Comparison of ENCODE assay signal across 23 mouse cellular contexts in the genomic region with DNA sequence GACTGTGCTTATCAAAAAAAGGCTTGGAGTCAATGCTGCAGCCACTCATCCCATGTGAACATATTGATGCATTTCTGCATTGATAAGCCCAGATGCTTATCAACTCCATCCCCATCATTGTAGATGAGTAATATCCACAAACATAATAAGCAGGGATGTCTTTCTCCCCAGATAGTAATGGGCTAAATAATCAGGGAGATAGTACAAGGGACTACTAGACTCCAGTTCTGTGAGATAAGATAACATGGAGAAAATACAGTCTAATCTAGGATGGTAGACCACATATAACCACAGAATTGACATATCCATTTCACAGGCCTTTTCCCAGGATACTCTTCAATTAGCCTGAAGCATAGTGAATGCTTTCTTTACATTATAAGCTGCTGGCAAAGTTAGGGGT.
DNase-seq lines count a peak whose midpoint lies in the region; ATAC-seq and TF ChIP-seq lines count a peak whose summit lies in the region.
"Had no signal": no experiment of that assay in that cellular context is flagged by ENCODE, and none has a peak within 500 bp of the region (broad histone marks: within the 10 kb centered on the region; RNA-seq: fewer than 3 reads in every experiment).

No protein-coding gene starts in this region.

- no peak for DNase-seq in liver, embryonic 11.5 days (ENCODE audit: low spot score)
- no peak for DNase-seq in liver, embryonic 14.5 days (ENCODE audit: low read depth in 3 of 3, low spot score in 3 of 3)
- no peak for DNase-seq in liver, postnatal 0 days
- DNase-seq in right cerebral cortex, adult 18-20 months = no peak
- DNase-seq: adrenal gland, adult 8-10 months; adrenal gland, postnatal 14 days; B cell, adult 2 months; cerebellum, adult 11-12 months; cerebellum, adult 2 months; cerebellum, adult 9-10 months; cerebellum, postnatal 10 days; cerebellum, postnatal 25 days had no signal

- H3K27ac ChIP-seq in liver, embryonic 11.5 days (ENCODE audit: low read depth, low read length) = no peak overlapping the region
- no peak overlapping the region for H3K27ac ChIP-seq in liver, embryonic 12.5 days
- no peak overlapping the region for H3K27ac ChIP-seq in liver, embryonic 14.5 days
- no peak overlapping the region for H3K27ac ChIP-seq in liver, postnatal 0 days (ENCODE audit: low read depth)
- H3K27ac ChIP-seq: embryonic facial prominence, embryonic 10.5 days; embryonic facial prominence, embryonic 12.5 days; forebrain, embryonic 10.5 days; forebrain, embryonic 12.5 days had no signal

- H3K9ac ChIP-seq in liver, embryonic 11.5 days (ENCODE audit: low read depth, low read length) = no peak overlapping the region
- H3K9ac ChIP-seq in liver, embryonic 12.5 days = no peak overlapping the region
- no peak overlapping the region for H3K9ac ChIP-seq in liver, embryonic 14.5 days (replicated peaks)
- no peak overlapping the region for H3K9ac ChIP-seq in liver, postnatal 0 days (replicated peaks)
- H3K9ac ChIP-seq: embryonic facial prominence, embryonic 12.5 days; forebrain, embryonic 12.5 days had no signal

- H3K27me3 ChIP-seq in liver, embryonic 11.5 days (replicated peaks; ENCODE audit: control insufficient read depth, insufficient read depth, low read length) = no peaks in the 10 kb centered on the region
- H3K27me3 ChIP-seq in liver, embryonic 12.5 days (replicated peaks) = no peaks in the 10 kb centered on the region
- no peaks in the 10 kb centered on the region for H3K27me3 ChIP-seq in liver, embryonic 14.5 days (ENCODE audit: control insufficient read depth, insufficient read depth, low read length)
- no peaks in the 10 kb centered on the region for H3K27me3 ChIP-seq in liver, postnatal 0 days (ENCODE audit: insufficient read depth, low read length)
- no peaks in the 10 kb centered on the region for H3K27me3 ChIP-seq in myocyte (ENCODE audit: control insufficient read depth, insufficient read depth, insufficient read length)
- H3K27me3 ChIP-seq: CH12.LX; embryonic facial prominence, embryonic 12.5 days; forebrain, embryonic 12.5 days had no signal

- no peak for TF ChIP-seq CTCF in liver, embryonic 14.5 days (IDR thresholded peaks at IDR 0.05; ENCODE audit: low read depth)
- no peak for TF ChIP-seq CTCF in liver, postnatal 0 days (IDR thresholded peaks at IDR 0.05; ENCODE audit: low read depth)

- H3K4me1 ChIP-seq in liver, embryonic 11.5 days (replicated peaks; ENCODE audit: control insufficient read depth, insufficient read depth, low read length) = peaks cover 2% of the 10 kb centered on the region
- H3K4me1 ChIP-seq in liver, embryonic 12.5 days = peaks cover 20% of the 10 kb centered on the region
- H3K4me1 ChIP-seq in liver, embryonic 14.5 days (replicated peaks; ENCODE audit: control insufficient read depth in 2 of 2, insufficient read depth in 2 of 2, low read length in 1 of 2) = peaks cover 3 to 11% of the 10 kb centered on the region in 2 experiments; a peak in 3 of 4 replicates
- H3K4me1 ChIP-seq in liver, postnatal 0 days (ENCODE audit: insufficient read depth) = 0 out of 2 replicates have a peak, but pooled peaks cover 3% of the 10 kb centered on the region
- H3K4me1 ChIP-seq: embryonic facial prominence, embryonic 10.5 days; embryonic facial prominence, embryonic 12.5 days had no signal

- no peak for TF ChIP-seq POLR2A in myocyte (IDR thresholded peaks at IDR 0.05; ENCODE audit: insufficient read length, low read depth)

- no peaks in the 10 kb centered on the region for H3K79me2 ChIP-seq in myocyte (ENCODE audit: control insufficient read depth, insufficient read depth)

- no peak overlapping the region for H3K4me2 ChIP-seq in liver, embryonic 11.5 days
- no peak overlapping the region for H3K4me2 ChIP-seq in liver, embryonic 12.5 days
- no peak overlapping the region for H3K4me2 ChIP-seq in liver, embryonic 14.5 days (ENCODE audit: low read depth)
- H3K4me2 ChIP-seq in liver, postnatal 0 days (ENCODE audit: low read depth, low read length) = no peak overlapping the region
- peak overlapping the region; percentile 75 for H3K4me2 ChIP-seq in myocyte (ENCODE audit: low read depth)
- H3K4me2 ChIP-seq: embryonic facial prominence, embryonic 12.5 days; forebrain, embryonic 12.5 days had no signal

- H3ac ChIP-seq in myocyte (ENCODE audit: control insufficient read depth, insufficient read length) = no peak overlapping the region

- no peaks in the 10 kb centered on the region for H3K36me3 ChIP-seq in liver, embryonic 11.5 days (ENCODE audit: control insufficient read depth, insufficient read depth, low read length)
- H3K36me3 ChIP-seq in liver, embryonic 12.5 days = no peaks in the 10 kb centered on the region
- no peaks in the 10 kb centered on the region for H3K36me3 ChIP-seq in liver, embryonic 14.5 days (replicated peaks; ENCODE audit: control insufficient read depth, insufficient read depth, low read depth)
- H3K36me3 ChIP-seq in liver, postnatal 0 days (replicated peaks; ENCODE audit: insufficient read depth, low read length) = no peaks in the 10 kb centered on the region
- peaks cover 3% of the 10 kb centered on the region for H3K36me3 ChIP-seq in myocyte (ENCODE audit: control insufficient read depth, insufficient read depth)
- H3K36me3 ChIP-seq: embryonic facial prominence, embryonic 10.5 days; embryonic facial prominence, embryonic 12.5 days; forebrain, embryonic 10.5 days; forebrain, embryonic 12.5 days; G1E had no signal

- 0 out of 2 replicates have a peak, but pooled peaks have one; percentile 12 for ATAC-seq in liver, embryonic 11.5 days (replicated peaks; ENCODE audit: low FRiP score)
- no peak for ATAC-seq in liver, embryonic 12.5 days
- ATAC-seq in liver, embryonic 14.5 days (ENCODE audit: insufficient read depth) = no peak
- ATAC-seq in liver, postnatal 0 days = no peak
- ATAC-seq: forebrain, embryonic 14.5 days; forebrain, embryonic 16.5 days had no signal

- TF ChIP-seq EP300 in liver, embryonic 14.5 days (IDR thresholded peaks at IDR 0.05; ENCODE audit: low read depth) = 0 out of 2 replicates have a peak, but pooled peaks have one; percentile 8
- TF ChIP-seq EP300 in liver, postnatal 0 days (IDR thresholded peaks at IDR 0.05; ENCODE audit: low read depth) = no peak

- no peaks in the 10 kb centered on the region for H3K9me3 ChIP-seq in liver, embryonic 11.5 days (ENCODE audit: control insufficient read depth, low read length)
- no peaks in the 10 kb centered on the region for H3K9me3 ChIP-seq in liver, embryonic 12.5 days (replicated peaks)
- no peaks in the 10 kb centered on the region for H3K9me3 ChIP-seq in liver, embryonic 14.5 days (ENCODE audit: control insufficient read depth, low read length)
- H3K9me3 ChIP-seq in liver, postnatal 0 days (ENCODE audit: low read length) = no peaks in the 10 kb centered on the region
- H3K9me3 ChIP-seq: embryonic facial prominence, embryonic 10.5 days; embryonic facial prominence, embryonic 12.5 days; forebrain, embryonic 10.5 days; forebrain, embryonic 12.5 days; G1E had no signal

- no peak overlapping the region for H3K4me3 ChIP-seq in liver, embryonic 11.5 days (ENCODE audit: low read depth, low read length)
- H3K4me3 ChIP-seq in liver, embryonic 12.5 days = no peak overlapping the region
- no peak overlapping the region for H3K4me3 ChIP-seq in liver, embryonic 14.5 days (ENCODE audit: insufficient read depth in 1 of 2, low read depth in 2 of 2, low read length in 2 of 2)
- no peak overlapping the region for H3K4me3 ChIP-seq in liver, postnatal 0 days (ENCODE audit: low read depth, low read length)
- H3K4me3 ChIP-seq in myocyte = no peak overlapping the region
- H3K4me3 ChIP-seq: embryonic facial prominence, embryonic 10.5 days; embryonic facial prominence, embryonic 12.5 days; erythroblast, embryonic 14.5 days; forebrain, embryonic 10.5 days; forebrain, embryonic 12.5 days had no signal

TF ChIP-seq in myocyte, 11 proteins besides CTCF, POLR2A, EP300 and RAD21:
- TF ChIP-seq USF1 (IDR thresholded peaks at IDR 0.05; ENCODE audit: low read depth) = no peak
- no peak for TF ChIP-seq TCF12 (IDR thresholded peaks at IDR 0.05; ENCODE audit: insufficient read depth, poor library complexity, severe bottlenecking)
- TF ChIP-seq SRF (IDR thresholded peaks at IDR 0.05; ENCODE audit: control insufficient read depth, insufficient read length, low read depth) = no peak
- no peak for TF ChIP-seq E2F4 (IDR thresholded peaks at IDR 0.05; ENCODE audit: insufficient read depth)
- TF ChIP-seq MYOD1 (IDR thresholded peaks at IDR 0.05; ENCODE audit: control insufficient read depth in 1 of 3, insufficient read length in 2 of 3, low read depth in 2 of 3) = no peak
- TF ChIP-seq TCF3 (IDR thresholded peaks at IDR 0.05; ENCODE audit: insufficient read length, low read depth) = no peak
- no peak for TF ChIP-seq MYOG (IDR thresholded peaks at IDR 0.05; ENCODE audit: control insufficient read depth in 1 of 3, insufficient read depth in 1 of 3, insufficient read length in 2 of 3, low read depth in 2 of 3)
- no peak for TF ChIP-seq REST (IDR thresholded peaks at IDR 0.05; ENCODE audit: insufficient read depth, insufficient read length)
